Mouse (Mus musculus): ENCODE measurements around the gene Stac. TPM values are rescaled to one million over a fixed set of nuclear protein-coding genes. Genes with fewer than 3 reads are reported as not detected.

Gene Stac
- total and polyA plus RNA-seq, 3 experiments, result 0.05 TPM; not detected in 2

DNA sequence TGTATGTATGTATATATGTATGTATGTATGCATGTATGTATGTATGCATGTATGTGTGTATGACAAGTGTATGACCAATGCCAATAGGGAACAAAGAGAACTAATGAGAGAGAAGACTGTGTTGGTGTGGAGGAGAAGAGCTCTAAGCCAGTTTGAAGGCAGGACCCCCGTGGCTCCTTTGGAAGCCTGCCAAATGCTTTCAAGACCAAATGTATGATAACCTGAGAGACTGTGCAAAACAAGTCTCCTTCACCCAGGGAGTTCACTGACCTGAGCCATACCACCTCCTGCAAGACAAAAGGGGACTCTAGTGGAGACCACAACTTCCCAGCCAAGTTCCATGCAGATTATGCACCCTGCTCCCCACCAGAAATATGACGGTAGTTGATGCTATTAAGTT is 52.5 kb downstream of the Stac start:
- peaks cover 60% of the 10 kb centered on the region for H3K9me3 ChIP-seq (replicated peaks)
- no peaks in the 10 kb centered on the region for H3K36me3 ChIP-seq (replicated peaks)
- DNase-seq (ENCODE audit: low spot score) (no peak), ATAC-seq (ENCODE audit: extremely low read depth, insufficient number of reproducible peaks, low FRiP score, poor library complexity, severe bottlenecking) (no peak)
- TF ChIP-seq POLR2AphosphoS5 (IDR thresholded peaks at IDR 0.05; ENCODE audit: insufficient replicate concordance, low read depth, low read length), result no peak
- no peak for TF ChIP-seq GATA2 (IDR thresholded peaks at IDR 0.05; ENCODE audit: borderline replicate concordance, low read depth, low read length)
- no peak for TF ChIP-seq CTCF (IDR thresholded peaks at IDR 0.05; ENCODE audit: low read depth, low read length)
- no peak for TF ChIP-seq GATA1 (IDR thresholded peaks at IDR 0.05; ENCODE audit: borderline replicate concordance, low read length)
- no peak for TF ChIP-seq TAL1 (conservative IDR thresholded peaks at IDR 0.05; ENCODE audit: low read depth, low read length)
- H3K4me3 ChIP-seq (ENCODE audit: low read depth, low read length), result no peak overlapping the region
- H3K27me3 ChIP-seq (ENCODE audit: insufficient read depth, low read length), result no peaks in the 10 kb centered on the region
- H3K4me1 ChIP-seq (ENCODE audit: insufficient read depth, low read depth, low read length), result no peaks in the 10 kb centered on the region

DNA sequence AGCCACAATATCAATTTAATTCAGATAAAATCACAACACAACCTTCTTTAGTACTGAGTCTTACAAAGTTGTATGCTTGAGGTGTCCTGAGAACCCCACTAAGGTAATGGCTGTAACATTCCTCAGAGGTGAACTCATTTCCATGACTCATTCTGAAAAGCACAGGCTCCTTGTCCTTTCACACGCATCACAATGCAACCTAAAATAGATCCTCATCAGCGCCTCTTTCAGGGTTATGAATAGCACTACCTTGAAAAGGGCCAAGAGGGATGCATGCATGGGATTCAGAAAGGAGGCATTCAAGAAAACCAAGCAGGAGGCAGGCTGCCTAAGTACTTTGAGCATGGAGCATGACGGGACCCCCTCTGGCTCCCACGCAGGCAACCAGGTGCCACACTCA is 57.3 kb downstream of the Stac start:
- ATAC-seq (ENCODE audit: extremely low read depth, insufficient number of reproducible peaks, low FRiP score, poor library complexity, severe bottlenecking) (no peak), DNase-seq (ENCODE audit: low spot score) (no peak)
- TF ChIP-seq GATA1 (IDR thresholded peaks at IDR 0.05; ENCODE audit: borderline replicate concordance, low read length), result no peak
- TF ChIP-seq GATA2 (IDR thresholded peaks at IDR 0.05; ENCODE audit: borderline replicate concordance, low read depth, low read length), result no peak
- TF ChIP-seq POLR2AphosphoS5 (IDR thresholded peaks at IDR 0.05; ENCODE audit: insufficient replicate concordance, low read depth, low read length), result no peak
- no peak for TF ChIP-seq TAL1 (conservative IDR thresholded peaks at IDR 0.05; ENCODE audit: low read depth, low read length)
- TF ChIP-seq CTCF (IDR thresholded peaks at IDR 0.05; ENCODE audit: low read depth, low read length), result no peak
- H3K4me3 ChIP-seq (ENCODE audit: low read depth, low read length), result no peak overlapping the region
- H3K9me3 ChIP-seq (replicated peaks), result peaks cover 58% of the 10 kb centered on the region
- no peaks in the 10 kb centered on the region for H3K27me3 ChIP-seq (ENCODE audit: insufficient read depth, low read length)
- H3K4me1 ChIP-seq (ENCODE audit: insufficient read depth, low read depth, low read length), result no peaks in the 10 kb centered on the region
- no peaks in the 10 kb centered on the region for H3K36me3 ChIP-seq (replicated peaks)

DNA sequence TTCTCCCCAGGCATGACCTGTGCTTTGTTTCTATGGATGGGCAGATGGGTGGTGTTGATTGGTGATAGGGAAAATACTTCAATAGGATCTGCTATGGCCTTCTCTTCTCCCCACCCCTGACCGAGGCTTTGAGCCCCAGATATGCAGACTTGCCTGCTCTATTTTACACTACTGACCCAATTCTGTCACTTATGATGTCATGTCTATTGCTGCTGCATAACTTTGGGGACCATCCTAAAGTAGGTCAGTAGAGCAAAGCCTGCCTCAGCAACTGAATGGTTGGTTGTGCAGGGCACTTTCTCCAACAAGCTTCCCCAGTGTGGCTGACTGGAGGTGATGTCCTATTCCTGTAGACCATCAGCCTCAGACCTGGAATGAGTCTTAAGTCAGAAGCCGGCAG is 69.0 kb downstream of the Stac start:
- no peaks in the 10 kb centered on the region for H3K27me3 ChIP-seq (ENCODE audit: insufficient read depth, low read length)
- TF ChIP-seq GATA1 (IDR thresholded peaks at IDR 0.05; ENCODE audit: borderline replicate concordance, low read length) (no peak), TAL1 (conservative IDR thresholded peaks at IDR 0.05; ENCODE audit: low read depth, low read length) (no peak), POLR2AphosphoS5 (IDR thresholded peaks at IDR 0.05; ENCODE audit: insufficient replicate concordance, low read depth, low read length) (no peak), GATA2 (IDR thresholded peaks at IDR 0.05; ENCODE audit: borderline replicate concordance, low read depth, low read length) (no peak), CTCF (IDR thresholded peaks at IDR 0.05; ENCODE audit: low read depth, low read length) (no peak)
- H3K36me3 ChIP-seq (replicated peaks), result no peaks in the 10 kb centered on the region
- H3K4me1 ChIP-seq (ENCODE audit: insufficient read depth, low read depth, low read length), result no peaks in the 10 kb centered on the region
- DNase-seq (ENCODE audit: low spot score) (no peak), ATAC-seq (ENCODE audit: extremely low read depth, insufficient number of reproducible peaks, low FRiP score, poor library complexity, severe bottlenecking) (no peak)
- peaks cover 53% of the 10 kb centered on the region for H3K9me3 ChIP-seq (replicated peaks)
- H3K4me3 ChIP-seq (ENCODE audit: low read depth, low read length), result no peak overlapping the region

DNA sequence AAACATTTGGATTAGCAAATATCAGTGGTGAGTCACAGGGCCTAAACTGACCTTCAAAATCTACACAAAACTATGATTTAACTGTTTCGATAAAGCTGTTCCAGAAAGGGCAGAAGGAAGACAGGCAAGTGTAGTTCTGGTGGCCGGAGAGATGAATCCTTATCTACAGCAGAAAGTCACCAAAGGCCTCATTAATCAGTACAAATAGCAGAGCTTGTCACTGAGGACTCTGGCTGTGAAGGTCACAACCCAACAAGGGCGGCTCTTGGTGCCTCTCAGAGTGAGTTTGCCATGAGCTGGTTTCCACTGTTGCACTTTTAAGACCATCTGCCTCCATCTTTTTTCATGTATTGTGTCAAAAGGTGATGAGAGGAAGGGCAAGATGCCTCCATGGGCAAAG is 78.8 kb downstream of the Stac start:
- H3K4me3 ChIP-seq (ENCODE audit: low read depth, low read length), result no peak overlapping the region
- DNase-seq (ENCODE audit: low spot score) (no peak), ATAC-seq (ENCODE audit: extremely low read depth, insufficient number of reproducible peaks, low FRiP score, poor library complexity, severe bottlenecking) (no peak)
- H3K9me3 ChIP-seq (replicated peaks), result peaks cover 50% of the 10 kb centered on the region
- H3K4me1 ChIP-seq (ENCODE audit: insufficient read depth, low read depth, low read length), result no peaks in the 10 kb centered on the region
- no peaks in the 10 kb centered on the region for H3K27me3 ChIP-seq (ENCODE audit: insufficient read depth, low read length)
- TF ChIP-seq POLR2AphosphoS5 (IDR thresholded peaks at IDR 0.05; ENCODE audit: insufficient replicate concordance, low read depth, low read length) (no peak), GATA1 (IDR thresholded peaks at IDR 0.05; ENCODE audit: borderline replicate concordance, low read length) (no peak), GATA2 (IDR thresholded peaks at IDR 0.05; ENCODE audit: borderline replicate concordance, low read depth, low read length) (no peak), CTCF (IDR thresholded peaks at IDR 0.05; ENCODE audit: low read depth, low read length) (no peak), TAL1 (conservative IDR thresholded peaks at IDR 0.05; ENCODE audit: low read depth, low read length) (no peak)
- H3K36me3 ChIP-seq (replicated peaks), result no peaks in the 10 kb centered on the region

DNA sequence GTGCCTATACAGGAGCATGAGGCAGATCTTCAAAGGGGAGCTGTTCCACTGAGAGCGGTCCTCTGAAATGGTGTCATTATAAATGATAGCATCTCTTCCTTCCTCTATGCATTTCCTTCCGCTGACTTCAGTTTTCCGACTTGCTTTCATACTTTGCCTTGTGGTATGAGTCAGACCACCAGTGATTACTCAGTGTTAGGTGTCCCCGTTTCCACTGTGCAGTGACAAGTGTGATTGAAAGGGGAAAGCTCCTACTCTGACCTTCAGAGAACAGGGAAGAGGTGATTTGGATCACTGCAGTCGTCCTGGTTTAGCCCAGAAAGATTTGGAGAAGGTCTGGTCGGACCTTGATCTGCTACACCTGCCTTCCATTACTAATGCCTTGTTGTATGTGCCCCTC is 81.4 kb downstream of the Stac start:
- TF ChIP-seq GATA2 (IDR thresholded peaks at IDR 0.05; ENCODE audit: borderline replicate concordance, low read depth, low read length) (no peak), TAL1 (conservative IDR thresholded peaks at IDR 0.05; ENCODE audit: low read depth, low read length) (no peak), CTCF (IDR thresholded peaks at IDR 0.05; ENCODE audit: low read depth, low read length) (no peak)
- ATAC-seq (ENCODE audit: extremely low read depth, insufficient number of reproducible peaks, low FRiP score, poor library complexity, severe bottlenecking), result no peak
- peaks cover 50% of the 10 kb centered on the region for H3K9me3 ChIP-seq (replicated peaks)
- no peaks in the 10 kb centered on the region for H3K4me1 ChIP-seq (ENCODE audit: insufficient read depth, low read depth, low read length)
- no peak for DNase-seq (ENCODE audit: low spot score)
- no peak overlapping the region for H3K4me3 ChIP-seq (ENCODE audit: low read depth, low read length)
- no peaks in the 10 kb centered on the region for H3K27me3 ChIP-seq (ENCODE audit: insufficient read depth, low read length)
- H3K36me3 ChIP-seq (replicated peaks), result no peaks in the 10 kb centered on the region

DNA sequence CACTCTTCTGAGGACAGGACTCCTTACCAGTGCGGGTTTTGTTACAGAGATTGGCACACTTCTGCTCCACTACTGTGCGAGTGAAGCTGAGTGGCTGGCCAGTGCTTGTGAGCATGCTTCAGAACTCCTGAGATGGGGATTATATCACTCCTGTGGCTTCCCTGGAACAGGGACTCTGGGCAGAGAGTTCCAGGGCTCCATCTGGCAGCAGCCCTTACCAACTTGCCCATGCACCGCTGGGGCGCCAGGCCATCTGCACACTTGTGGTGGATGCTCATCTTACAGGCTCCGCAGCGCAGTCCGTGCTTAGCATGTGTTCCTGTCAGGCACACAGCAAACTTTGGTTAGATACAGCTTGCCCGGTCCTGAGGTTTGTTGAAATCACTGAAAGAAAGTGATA is 83.5 kb downstream of the Stac start:
- Histone ChIP-seq H3K36me3 (replicated peaks) (no peaks in the 10 kb centered on the region), H3K27me3 (ENCODE audit: insufficient read depth, low read length) (no peaks in the 10 kb centered on the region), H3K4me3 (ENCODE audit: low read depth, low read length) (no peak overlapping the region), H3K9me3 (replicated peaks) (peaks cover 62% of the 10 kb centered on the region), H3K4me1 (ENCODE audit: insufficient read depth, low read depth, low read length) (no peaks in the 10 kb centered on the region)
- TF ChIP-seq CTCF (IDR thresholded peaks at IDR 0.05; ENCODE audit: low read depth, low read length), result no peak
- no peak for TF ChIP-seq TAL1 (conservative IDR thresholded peaks at IDR 0.05; ENCODE audit: low read depth, low read length)
- TF ChIP-seq GATA1 (IDR thresholded peaks at IDR 0.05; ENCODE audit: borderline replicate concordance, low read length), result no peak
- ATAC-seq (ENCODE audit: extremely low read depth, insufficient number of reproducible peaks, low FRiP score, poor library complexity, severe bottlenecking) (no peak), DNase-seq (ENCODE audit: low spot score) (no peak)

DNA sequence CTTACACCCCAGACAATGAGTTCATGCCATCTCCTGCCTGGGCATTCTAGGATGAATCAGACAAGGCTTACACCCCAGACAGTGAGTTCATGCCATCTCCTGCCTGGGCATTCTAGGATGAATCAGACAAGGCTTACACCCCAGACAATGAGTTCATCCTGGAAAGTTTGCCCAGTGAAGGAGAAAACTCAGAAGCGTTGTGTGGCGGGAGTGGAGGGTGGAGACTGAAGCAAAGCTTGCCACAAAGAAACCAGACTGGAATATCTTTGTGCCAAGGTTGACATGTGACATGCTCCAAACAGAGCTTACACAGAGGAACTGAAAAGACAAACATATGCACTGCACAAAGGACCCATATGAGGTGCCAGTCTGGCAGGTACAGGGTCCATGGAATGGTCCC is 102.6 kb downstream of the Stac start:
- Histone ChIP-seq H3K27me3 (ENCODE audit: insufficient read depth, low read length) (no peaks in the 10 kb centered on the region), H3K4me3 (ENCODE audit: low read depth, low read length) (no peak overlapping the region), H3K36me3 (replicated peaks) (no peaks in the 10 kb centered on the region), H3K4me1 (ENCODE audit: insufficient read depth, low read depth, low read length) (no peaks in the 10 kb centered on the region), H3K9me3 (replicated peaks) (peaks cover 40% of the 10 kb centered on the region)
- no peak for TF ChIP-seq TAL1 (conservative IDR thresholded peaks at IDR 0.05; ENCODE audit: low read depth, low read length)
- no peak for TF ChIP-seq GATA2 (IDR thresholded peaks at IDR 0.05; ENCODE audit: borderline replicate concordance, low read depth, low read length)
- TF ChIP-seq POLR2AphosphoS5 (IDR thresholded peaks at IDR 0.05; ENCODE audit: insufficient replicate concordance, low read depth, low read length), result no peak
- no peak for TF ChIP-seq CTCF (IDR thresholded peaks at IDR 0.05; ENCODE audit: low read depth, low read length)
- no peak for TF ChIP-seq GATA1 (IDR thresholded peaks at IDR 0.05; ENCODE audit: borderline replicate concordance, low read length)
- ATAC-seq (ENCODE audit: extremely low read depth, insufficient number of reproducible peaks, low FRiP score, poor library complexity, severe bottlenecking) (no peak), DNase-seq (ENCODE audit: low spot score) (no peak)
